Comparison of ENCODE assay signal across 21 mouse cellular contexts in genomic region chr17:45730696-45731095, GRCm38 (mm10). TPM values are rescaled to one million over a fixed set of nuclear protein-coding genes. Genes with fewer than 3 reads are reported as not detected.
"Had no signal": no experiment of that assay in that cellular context is flagged by ENCODE, and none has a peak within 500 bp of the region (broad histone marks: within the 10 kb centered on the region; RNA-seq: fewer than 3 reads in every experiment).

No protein-coding gene starts in this region.

- H3K27ac ChIP-seq: kidney, embryonic 15.5 days; limb, embryonic 15.5 days; liver, embryonic 14.5 days; macrophage; midbrain, embryonic 12.5 days; neural tube, embryonic 13.5 days had no signal

- H3K36me3 ChIP-seq: kidney, embryonic 15.5 days; limb, embryonic 15.5 days; midbrain, embryonic 12.5 days; neural tube, embryonic 13.5 days had no signal

- H3K9me3 ChIP-seq: kidney, embryonic 15.5 days; limb, embryonic 15.5 days; midbrain, embryonic 12.5 days; neural tube, embryonic 13.5 days had no signal

- H3K4me3 ChIP-seq: kidney, embryonic 15.5 days; limb, embryonic 15.5 days; midbrain, embryonic 12.5 days; myocyte; neural tube, embryonic 13.5 days had no signal

RNA-seq across cellular contexts. Expression of gene 1600014C23Rik, which starts 2.9 kb away (rescaled TPM):
- total RNA-seq: left cerebral cortex, adult 18-20 months; megakaryocyte, adult 5-6 weeks; monocyte, adult 5-6 weeks; neutrophil, adult 5-6 weeks had no signal
- polyA plus RNA-seq: limb, embryonic 11.5 days; limb, embryonic 15.5 days; liver, embryonic 11.5 days; liver, embryonic 14.5 days; liver, postnatal 0 days; lung, embryonic 14.5 days; lung, postnatal 0 days; macrophage; midbrain, embryonic 12.5 days; midbrain, embryonic 16.5 days; neural tube, embryonic 13.5 days; small intestine, adult 2 months; spleen, adult 2 months; stomach, embryonic 16.5 days; urinary bladder, adult 2 months had no signal
